Mouse (Mus musculus): Measurements from ENCODE around the gene Sprtn.

GRCm38 (mm10) chr8:124892596-124892995 lies 5.1 kb upstream of the Sprtn start:
- TF ChIP-seq EP300 (IDR thresholded peaks at IDR 0.05) (no peak), CTCF (IDR thresholded peaks at IDR 0.05) (no peak)
